Mouse (Mus musculus) left cerebral cortex, postnatal 4 days (tissue): ENCODE measurements around the gene Tcf7l2. TPM values are rescaled to one million over a fixed set of nuclear protein-coding genes. Genes with fewer than 3 reads are reported as not detected.

Experiments
- DNase-seq: peaks from one replicate; pipeline ENCODE4 v3.0.0-alpha.2; 2022
- intact Hi-C: fragments of 180-260 bp; cut with DNase I; formaldehyde crosslinking; loops from one replicate; pipeline ENCODE4 v1.15.1; 2025
- total RNA-seq, 2 experiments: library from RNA; stranded (reverse); gene quantifications; 2 replicates each; pipeline ENCODE4 v1.2.3; 2021

Gene Tcf7l2
- total RNA-seq, 2 experiments from 2014 or later, result 9.6 to 11.9 TPM

GRCm38 (mm10) chr19:55851498-55852324 is 110.1 kb downstream of the Tcf7l2 start:
- DNase-seq, result peak; percentile 38
- intact Hi-C loops, result no loop called here

- intact Hi-C loops, result no loop called here
- no peak for DNase-seq
Observed at GRCm38 (mm10) chr19:55854389-55854788, 112.8 kb downstream of the Tcf7l2 start.

GRCm38 (mm10) chr19:55855571-55855970 is 114.0 kb downstream of the Tcf7l2 start:
- intact Hi-C loops, result no loop called here
- no peak for DNase-seq

- DNase-seq, result no peak
- intact Hi-C loops, result no loop called here
Observed at GRCm38 (mm10) chr19:55857328-55857727, 115.7 kb downstream of the Tcf7l2 start.

- no peak for DNase-seq
- intact Hi-C loops, result no loop called here
Observed at GRCm38 (mm10) chr19:55860009-55860743, 118.6 kb downstream of the Tcf7l2 start.

GRCm38 (mm10) chr19:55861746-55862145 is 120.1 kb downstream of the Tcf7l2 start:
- intact Hi-C loops, result no loop called here
- no peak for DNase-seq

GRCm38 (mm10) chr19:55862559-55862958 is 120.9 kb downstream of the Tcf7l2 start:
- no peak for DNase-seq
- intact Hi-C loops, result no loop called here

GRCm38 (mm10) chr19:55865049-55865448 is 123.4 kb downstream of the Tcf7l2 start:
- no peak for DNase-seq
- intact Hi-C loops, result no loop called here

- intact Hi-C loops, result no loop called here
Observed at GRCm38 (mm10) chr19:55865774-55866578, 124.4 kb downstream of the Tcf7l2 start.

GRCm38 (mm10) chr19:55867255-55867654 is 125.6 kb downstream of the Tcf7l2 start:
- DNase-seq, result no peak
- intact Hi-C loops, result no loop called here

More at GRCm38 (mm10) chr19:55865774-55866578, 124.4 kb downstream of the Tcf7l2 start:
- no peak for DNase-seq

- DNase-seq, result no peak
- intact Hi-C loops, result no loop called here
Observed at GRCm38 (mm10) chr19:55867905-55868304, 126.3 kb downstream of the Tcf7l2 start.

GRCm38 (mm10) chr19:55868597-55868996 is 127.0 kb downstream of the Tcf7l2 start:
- intact Hi-C loops, result no loop called here
- no peak for DNase-seq

- DNase-seq, result no peak
- intact Hi-C loops, result no loop called here
Observed at GRCm38 (mm10) chr19:55870825-55871224, 129.2 kb downstream of the Tcf7l2 start.

- intact Hi-C loops, result no loop called here
Observed at GRCm38 (mm10) chr19:55871496-55871895, 129.9 kb downstream of the Tcf7l2 start.

GRCm38 (mm10) chr19:55873221-55873620 is 131.6 kb downstream of the Tcf7l2 start:
- intact Hi-C loops, result no loop called here
- DNase-seq, result no peak

More at GRCm38 (mm10) chr19:55871496-55871895, 129.9 kb downstream of the Tcf7l2 start:
- DNase-seq, result no peak

GRCm38 (mm10) chr19:55876501-55876900 is 134.9 kb downstream of the Tcf7l2 start:
- DNase-seq, result no peak
- intact Hi-C loops, result no loop called here

GRCm38 (mm10) chr19:55877404-55877915 is 135.8 kb downstream of the Tcf7l2 start:
- DNase-seq, result peak; percentile 74
- intact Hi-C loops, result no loop called here

GRCm38 (mm10) chr19:55880664-55881359 is 139.2 kb downstream of the Tcf7l2 start:
- DNase-seq, result peak; percentile 73
- intact Hi-C loops, result no loop called here

- DNase-seq, result no peak
Observed at GRCm38 (mm10) chr19:55886536-55886935, 144.9 kb downstream of the Tcf7l2 start.

GRCm38 (mm10) chr19:55891692-55892183 is 150.1 kb downstream of the Tcf7l2 start:
- intact Hi-C loops, result loop anchor here (10.0 kb wide), 2 partner anchors 243 to 477 kb away; no protein-coding TSS in a partner anchor
- no peak for DNase-seq

More at GRCm38 (mm10) chr19:55886536-55886935, 144.9 kb downstream of the Tcf7l2 start:
- intact Hi-C loops, result no loop called here
